Mouse (Mus musculus): ENCODE measurements around the gene G430095P16Rik.

The G430095P16Rik gene

GRCm38 (mm10) chr8:84703466-84704249 lies 19.1 kb upstream of the G430095P16Rik start:
- no peak for DNase-seq

GRCm38 (mm10) chr8:84704356-84704755 lies 18.5 kb upstream of the G430095P16Rik start:
- DNase-seq: peak; percentile 71

GRCm38 (mm10) chr8:84704867-84705831 lies 17.7 kb upstream of the G430095P16Rik start:
- DNase-seq: no peak

- DNase-seq: no peak
Measured at GRCm38 (mm10) chr8:84705960-84706359, 16.8 kb upstream of the G430095P16Rik start.

- no peak for DNase-seq
Measured at GRCm38 (mm10) chr8:84706610-84707266, 16.1 kb upstream of the G430095P16Rik start.

GRCm38 (mm10) chr8:84707267-84707883 lies 15.4 kb upstream of the G430095P16Rik start:
- no peak for DNase-seq

GRCm38 (mm10) chr8:84708071-84708541 lies 14.7 kb upstream of the G430095P16Rik start:
- no peak for DNase-seq

GRCm38 (mm10) chr8:84708774-84709475 lies 13.9 kb upstream of the G430095P16Rik start:
- peak; percentile 88 for DNase-seq

- DNase-seq: no peak
Measured at GRCm38 (mm10) chr8:84709931-84710330, 12.9 kb upstream of the G430095P16Rik start.

- no peak for DNase-seq
Measured at GRCm38 (mm10) chr8:84711312-84711711, 11.5 kb upstream of the G430095P16Rik start.

- DNase-seq: no peak
Measured at GRCm38 (mm10) chr8:84711933-84712758, 10.7 kb upstream of the G430095P16Rik start.

GRCm38 (mm10) chr8:84712759-84713120 lies 10.1 kb upstream of the G430095P16Rik start:
- DNase-seq: no peak

- DNase-seq: no peak
Measured at GRCm38 (mm10) chr8:84713381-84713780, 9.4 kb upstream of the G430095P16Rik start.

- no peak for DNase-seq
Measured at GRCm38 (mm10) chr8:84714161-84714560, 8.6 kb upstream of the G430095P16Rik start.

GRCm38 (mm10) chr8:84715893-84716468 lies 6.8 kb upstream of the G430095P16Rik start:
- no peak for DNase-seq

GRCm38 (mm10) chr8:84716790-84717189 lies 6.0 kb upstream of the G430095P16Rik start:
- no peak for DNase-seq

GRCm38 (mm10) chr8:84718476-84718875 lies 4.3 kb upstream of the G430095P16Rik start:
- DNase-seq: no peak

- DNase-seq: no peak
Measured at GRCm38 (mm10) chr8:84718959-84719690, 3.7 kb upstream of the G430095P16Rik start.

- no peak for DNase-seq
Measured at GRCm38 (mm10) chr8:84722530-84722849, 317 bp upstream of the G430095P16Rik start.

GRCm38 (mm10) chr8:84723571-84723900 lies 729 bp downstream of the G430095P16Rik start:
- peak; percentile 57 for DNase-seq
